Mouse (Mus musculus) large intestine, adult 2 months (tissue): ENCODE measurements around the gene Srrd. TPM values are rescaled to one million over a fixed set of nuclear protein-coding genes. Genes with fewer than 3 reads are reported as not detected.

Experiments used
- DNase-seq: peaks from one replicate; pipeline ENCODE4 v3.0.0-alpha.2; 2012; ENCODE audit warnings: low read depth, low spot score
- WGBS: fragments of 180-500 bp; shearing (Covaris S2); methylation state at CpG from one replicate; pipeline ENCODE4 v1.1.7; 2018; 5-methylcytosine and 5-hydroxymethylcytosine counted together
- polyA plus RNA-seq: library from polyadenylated mRNA; depleted of rRNA; stranded (reverse); fragments of >200 nt; gene quantifications from 2 replicates; pipeline ENCODE4 v1.2.3, GENCODE M21; 2012; rRNA removed

Srrd gene
- 31.3 and 31.4 TPM in 2 replicates for polyA plus RNA-seq

- DNase-seq = no peak
- WGBS = 1% methylated on average over 64 of the region's 64 CpGs
Observed at GRCm38 (mm10) chr5:112342463-112343204, at the start of gene Srrd, which contains the start of gene Hps4. Gene Srrd (minus strand): TSS chr5:112343040. Gene Hps4 (plus strand): TSS chr5:112343083.

GRCm38 (mm10) chr5:112391676-112392323 is 49.0 kb upstream of the Srrd start:
- 63% methylated on average over 27 of the region's 27 CpGs for WGBS
- no peak for DNase-seq

- WGBS = 48% methylated on average over 16 of the region's 16 CpGs
- DNase-seq = no peak
Observed at GRCm38 (mm10) chr5:112391002-112391401, 48.2 kb upstream of the Srrd start.

GRCm38 (mm10) chr5:112389352-112389751 is 46.5 kb upstream of the Srrd start:
- DNase-seq = no peak
- 77% methylated on average over 9 of the region's 9 CpGs for WGBS

- no peak for DNase-seq
- WGBS = 50% methylated on average over 2 of the region's 2 CpGs
Observed at GRCm38 (mm10) chr5:112385973-112386372, 43.1 kb upstream of the Srrd start.

GRCm38 (mm10) chr5:112384805-112385472 is 42.1 kb upstream of the Srrd start:
- WGBS = 85% methylated on average over 13 of the region's 13 CpGs
- no peak for DNase-seq

- DNase-seq = no peak
- 33% methylated on average over 17 of the region's 17 CpGs for WGBS
Observed at GRCm38 (mm10) chr5:112382641-112383330, 39.9 kb upstream of the Srrd start.

GRCm38 (mm10) chr5:112382042-112382441 is 39.2 kb upstream of the Srrd start:
- no peak for DNase-seq
- 67% methylated on average over 9 of the region's 9 CpGs for whole genome bisulfite sequencing

GRCm38 (mm10) chr5:112381154-112381553 is 38.3 kb upstream of the Srrd start:
- 79% methylated on average over 11 of the region's 11 CpGs for WGBS
- no peak for DNase-seq

GRCm38 (mm10) chr5:112378716-112379115 is 35.9 kb upstream of the Srrd start:
- 77% methylated on average over 6 of the region's 6 CpGs for WGBS

GRCm38 (mm10) chr5:112377380-112377779 is 34.5 kb upstream of the Srrd start:
- 96% methylated on average over 1 of the region's 1 CpGs for WGBS
- DNase-seq = no peak

More at GRCm38 (mm10) chr5:112378716-112379115, 35.9 kb upstream of the Srrd start:
- no peak for DNase-seq

- no peak for DNase-seq
- 94% methylated on average over 4 of the region's 4 CpGs for WGBS
Observed at GRCm38 (mm10) chr5:112376111-112376510, 33.3 kb upstream of the Srrd start.

- no peak for DNase-seq
- 87% methylated on average over 7 of the region's 7 CpGs for WGBS
Observed at GRCm38 (mm10) chr5:112371933-112372332, 29.1 kb upstream of the Srrd start.

GRCm38 (mm10) chr5:112370236-112370813 is 27.5 kb upstream of the Srrd start:
- WGBS = 91% methylated on average over 12 of the region's 12 CpGs
- no peak for DNase-seq

- WGBS = 89% methylated on average over 13 of the region's 13 CpGs
- no peak for DNase-seq
Observed at GRCm38 (mm10) chr5:112369326-112369725, 26.5 kb upstream of the Srrd start.

- no peak for DNase-seq
- 89% methylated on average over 10 of the region's 10 CpGs for WGBS
Observed at GRCm38 (mm10) chr5:112368666-112369065, 25.8 kb upstream of the Srrd start.

- WGBS = 85% methylated on average over 12 of the region's 12 CpGs
- no peak for DNase-seq
Observed at GRCm38 (mm10) chr5:112367929-112368328, 25.1 kb upstream of the Srrd start.

GRCm38 (mm10) chr5:112367338-112367737 is 24.5 kb upstream of the Srrd start:
- WGBS = 86% methylated on average over 4 of the region's 4 CpGs
- no peak for DNase-seq

- no peak for DNase-seq
- WGBS = 94% methylated on average over 6 of the region's 6 CpGs
Observed at GRCm38 (mm10) chr5:112366879-112367278, 24.0 kb upstream of the Srrd start.
